ENCODE assay signal across 8 mouse cellular contexts in genomic region chrX:140060886-140061874, GRCm38 (mm10). TPM values are rescaled to one million over a fixed set of nuclear protein-coding genes. Genes with fewer than 3 reads are reported as not detected.
A peak's percentile ranks its signal among the peaks of the same experiment; 100 is the strongest.
DNase-seq lines count a peak whose midpoint lies in the region; ATAC-seq and TF ChIP-seq lines count a peak whose summit lies in the region.

No protein-coding gene starts in this region.

- no peak for ATAC-seq in CD4-positive, CD25-positive, alpha-beta regulatory T cell, adult 4 months
- ATAC-seq in forebrain, embryonic 13.5 days: peak; percentile 36; the same call in 1 of the 2 replicates
- ATAC-seq in kidney, embryonic 16.5 days (ENCODE audit: low FRiP score, low TSS enrichment): peak; percentile 59; the same call in 1 of the 2 replicates
- ATAC-seq in midbrain, embryonic 11.5 days (ENCODE audit: low FRiP score): peak; percentile 24; the same call in 1 of the 2 replicates

- intact Hi-C loops in left cerebral cortex, adult 2 months (cut with DNase I): no loop called here

- H3K4me3 ChIP-seq in ES-Bruce4 (ENCODE audit: low read depth, low read length): peak overlapping the region; percentile 83
- H3K4me3 ChIP-seq in forebrain, embryonic 13.5 days: peak overlapping the region; percentile 38
- peak overlapping the region; percentile 41 for H3K4me3 ChIP-seq in kidney, embryonic 16.5 days (ENCODE audit: low read length)
- peak overlapping the region; percentile 34 for H3K4me3 ChIP-seq in midbrain, embryonic 11.5 days (ENCODE audit: low read depth, low read length)
- no peak overlapping the region for H3K4me3 ChIP-seq in left cerebral cortex, adult 2 months

- TF ChIP-seq EP300 in ES-Bruce4 (IDR thresholded peaks at IDR 0.05; ENCODE audit: insufficient read depth, low read depth, low read length): no peak

- TF ChIP-seq POLR2A in ES-Bruce4 (IDR thresholded peaks at IDR 0.05; ENCODE audit: insufficient read depth, low read length): no peak

- H3K27me3 ChIP-seq in ES-Bruce4 (ENCODE audit: control insufficient read depth, insufficient read depth, low read length, poor library complexity, severe bottlenecking): no peaks in the 10 kb centered on the region
- peaks cover 27% of the 10 kb centered on the region for H3K27me3 ChIP-seq in forebrain, embryonic 13.5 days
- H3K27me3 ChIP-seq in kidney, embryonic 16.5 days (ENCODE audit: insufficient read depth, low read length): peaks cover 36% of the 10 kb centered on the region
- H3K27me3 ChIP-seq in midbrain, embryonic 11.5 days (ENCODE audit: control insufficient read depth, insufficient read depth, low read length): peaks cover 21% of the 10 kb centered on the region

- WGBS in forebrain, embryonic 13.5 days: 26% methylated on average over 76 of the region's 90 CpGs
- WGBS in kidney, embryonic 16.5 days: 23% methylated on average over 85 of the region's 90 CpGs
- WGBS in midbrain, embryonic 11.5 days: 23% methylated on average over 73 of the region's 90 CpGs

- peak; percentile 0 for DNase-seq in CD4-positive, CD25-positive, alpha-beta regulatory T cell, adult 2 months (ENCODE audit: low read depth, low spot score)
- peak; percentile 86 for DNase-seq in midbrain, embryonic 11.5 days (ENCODE audit: low spot score, missing footprints)
- DNase-seq in left cerebral cortex, adult 2 months (ENCODE audit: extremely low spot score in 1 of 2, low spot score in 2 of 2): no peak
- no peak for DNase-seq in ovary, postnatal 10 days (ENCODE audit: low spot score)

- H3K27ac ChIP-seq in ES-Bruce4 (ENCODE audit: insufficient read depth, low read length): no peak overlapping the region
- H3K27ac ChIP-seq in forebrain, embryonic 13.5 days: no peak overlapping the region
- no peak overlapping the region for H3K27ac ChIP-seq in kidney, embryonic 16.5 days (ENCODE audit: low read length)
- no peak overlapping the region for H3K27ac ChIP-seq in midbrain, embryonic 11.5 days (ENCODE audit: low read depth, low read length)
- H3K27ac ChIP-seq in left cerebral cortex, adult 2 months: no peak overlapping the region

- peak overlapping the region; percentile 98 for H3K9ac ChIP-seq in ES-Bruce4 (ENCODE audit: low read depth, poor library complexity, severe bottlenecking)
- no peak overlapping the region for H3K9ac ChIP-seq in forebrain, embryonic 13.5 days
- H3K9ac ChIP-seq in kidney, embryonic 16.5 days (replicated peaks; ENCODE audit: low read length): no peak overlapping the region
- no peak overlapping the region for H3K9ac ChIP-seq in midbrain, embryonic 11.5 days (ENCODE audit: low read length)

- no peak for TF ChIP-seq CTCF in ES-Bruce4 (IDR thresholded peaks at IDR 0.05; ENCODE audit: low read depth, low read length)
- no peak for TF ChIP-seq CTCF in left cerebral cortex, adult 2 months (IDR thresholded peaks at IDR 0.05)

- peak overlapping the region; percentile 58 for H3K4me2 ChIP-seq in forebrain, embryonic 13.5 days
- peak overlapping the region; percentile 51 for H3K4me2 ChIP-seq in kidney, embryonic 16.5 days (replicated peaks; ENCODE audit: low read depth, low read length)
- H3K4me2 ChIP-seq in midbrain, embryonic 11.5 days: peak overlapping the region; percentile 42

- no peaks in the 10 kb centered on the region for H3K36me3 ChIP-seq in ES-Bruce4 (ENCODE audit: control insufficient read depth, insufficient read depth, low read length, poor library complexity, severe bottlenecking)
- no peaks in the 10 kb centered on the region for H3K36me3 ChIP-seq in forebrain, embryonic 13.5 days (ENCODE audit: poor library complexity, severe bottlenecking)
- H3K36me3 ChIP-seq in kidney, embryonic 16.5 days (ENCODE audit: insufficient read depth, low read length): no peaks in the 10 kb centered on the region
- no peaks in the 10 kb centered on the region for H3K36me3 ChIP-seq in midbrain, embryonic 11.5 days (ENCODE audit: control insufficient read depth, insufficient read depth, low read length)

- no peaks in the 10 kb centered on the region for H3K9me3 ChIP-seq in ES-Bruce4 (replicated peaks; ENCODE audit: control insufficient read depth, insufficient read depth, low read length, poor library complexity, severe bottlenecking)
- peaks cover 6% of the 10 kb centered on the region for H3K9me3 ChIP-seq in forebrain, embryonic 13.5 days (replicated peaks)
- peaks cover 10% of the 10 kb centered on the region for H3K9me3 ChIP-seq in kidney, embryonic 16.5 days (ENCODE audit: low read length)
- peaks cover 5% of the 10 kb centered on the region; the same call in 1 of the 2 replicates for H3K9me3 ChIP-seq in midbrain, embryonic 11.5 days (ENCODE audit: control insufficient read depth, low read length)

- H3K4me1 ChIP-seq in ES-Bruce4 (ENCODE audit: control insufficient read depth, insufficient read depth, low read length): no peaks in the 10 kb centered on the region
- H3K4me1 ChIP-seq in forebrain, embryonic 13.5 days: no peaks in the 10 kb centered on the region
- H3K4me1 ChIP-seq in kidney, embryonic 16.5 days (ENCODE audit: insufficient read depth, low read length): no peaks in the 10 kb centered on the region
- H3K4me1 ChIP-seq in midbrain, embryonic 11.5 days (ENCODE audit: control insufficient read depth, insufficient read depth, low read length): no peaks in the 10 kb centered on the region

RNA-seq across cellular contexts. Expression of gene Nup62cl, which starts 1.3 kb away (rescaled TPM):
- not detected for polyA plus RNA-seq in CD4-positive, CD25-positive, alpha-beta regulatory T cell, adult 4 months (2017; shearing (Covaris generic))
- 160 and 181 TPM in 2 replicates for polyA plus RNA-seq in ES-Bruce4 (2011; ENCODE audit: insufficient read depth, insufficient read length, low read depth, missing spikeins)
- polyA plus RNA-seq in forebrain, embryonic 13.5 days (2015; fragmentation: Nextera tagmentation; extraction: Ambion mirVana): 2.1 and 2.7 TPM in 2 replicates
- polyA plus RNA-seq in kidney, embryonic 16.5 days (2015; fragmentation: Nextera tagmentation; extraction: Ambion mirVana): 2.0 and 2.5 TPM in 2 replicates
- polyA plus RNA-seq in midbrain, embryonic 11.5 days (2014; fragmentation: Nextera tagmentation; extraction: Ambion mirVana): 1.9 and 2.6 TPM in 2 replicates
- under 1 TPM in 1 of 2 experiments, not detected in 1; 0.37 TPM for total RNA-seq in left cerebral cortex, adult 2 months (2021)

RNA-seq across cellular contexts. Expression of gene Pih1h3b, which starts 1.5 kb away (rescaled TPM):
- not detected for polyA plus RNA-seq in CD4-positive, CD25-positive, alpha-beta regulatory T cell, adult 4 months (2017; shearing (Covaris generic))
- polyA plus RNA-seq in ES-Bruce4 (2011; ENCODE audit: insufficient read depth, insufficient read length, low read depth, missing spikeins): not detected in 2 replicates
- polyA plus RNA-seq in forebrain, embryonic 13.5 days (2015; fragmentation: Nextera tagmentation; extraction: Ambion mirVana): not detected in 2 replicates
- not detected in 2 replicates for polyA plus RNA-seq in kidney, embryonic 16.5 days (2015; fragmentation: Nextera tagmentation; extraction: Ambion mirVana)
- not detected in 2 replicates for polyA plus RNA-seq in midbrain, embryonic 11.5 days (2014; fragmentation: Nextera tagmentation; extraction: Ambion mirVana)
- not detected for total RNA-seq in left cerebral cortex, adult 2 months (2021)

Comparison
In these comparisons a context has a peak if more than half of its experiments do, and no peak if none do; other contexts are left out.
1. DNase-seq: peak in CD4-positive, CD25-positive, alpha-beta regulatory T cell, adult 2 months (single experiment) and midbrain, embryonic 11.5 days (single experiment); none in left cerebral cortex, adult 2 months (0 of 2) and ovary, postnatal 10 days (single experiment).
2. RNA of gene Nup62cl, which starts 1.3 kb away (polyA plus RNA-seq): 160 to 181 TPM in ES-Bruce4; 2.1 to 2.7 TPM in forebrain, embryonic 13.5 days, 2.0 to 2.5 TPM in kidney, embryonic 16.5 days, 1.9 to 2.6 TPM in midbrain, embryonic 11.5 days and not detected in CD4-positive, CD25-positive, alpha-beta regulatory T cell, adult 4 months; every median in the first group is over 10 times any median in the second.
3. Peak in every context shown above with its lines, with median percentiles within 50 percentile points of each other: H3K4me2 ChIP-seq.